Mouse (Mus musculus) right cerebral cortex, postnatal 14 days (tissue): ENCODE results near the gene Elovl1.

ENCODE experiments used
- DNase-seq: peaks from one replicate; pipeline ENCODE4 v3.0.0; 2022

The Elovl1 gene

GRCm38 (mm10) chr4:118429215-118429895 lies 1.5 kb downstream of the Elovl1 start:
- no peak for DNase-seq

- DNase-seq: no peak
Observed at GRCm38 (mm10) chr4:118432332-118432731, 4.4 kb downstream of the Elovl1 start.

- peak; percentile 88 for DNase-seq
Observed at GRCm38 (mm10) chr4:118436820-118437603, 9.1 kb downstream of the Elovl1 start, which contains the start of gene Cdc20. TSS of gene Cdc20 (minus strand) at chr4:118437352.

- DNase-seq: no peak
Observed at GRCm38 (mm10) chr4:118437829-118438253, 9.9 kb downstream of the Elovl1 start.

- DNase-seq: no peak
Observed at GRCm38 (mm10) chr4:118445088-118445487, 17.2 kb downstream of the Elovl1 start.

GRCm38 (mm10) chr4:118445781-118446414 lies 18.0 kb downstream of the Elovl1 start:
- no peak for DNase-seq

- no peak for DNase-seq
Observed at GRCm38 (mm10) chr4:118446415-118447153, 18.7 kb downstream of the Elovl1 start.

- DNase-seq: no peak
Observed at GRCm38 (mm10) chr4:118457345-118457975, 29.6 kb downstream of the Elovl1 start, which contains the start of gene Mpl. TSS of gene Mpl (minus strand) at chr4:118457513.

- DNase-seq: no peak
Observed at GRCm38 (mm10) chr4:118464956-118465355, 37.1 kb downstream of the Elovl1 start.

- DNase-seq: no peak
Observed at GRCm38 (mm10) chr4:118465697-118466163, 37.8 kb downstream of the Elovl1 start.

- no peak for DNase-seq
Observed at GRCm38 (mm10) chr4:118471281-118471680, 43.4 kb downstream of the Elovl1 start.

- DNase-seq: no peak
Observed at GRCm38 (mm10) chr4:118472687-118473086, 44.8 kb downstream of the Elovl1 start.

GRCm38 (mm10) chr4:118476773-118477530 lies 49.1 kb downstream of the Elovl1 start:
- DNase-seq: no peak
